Mouse (Mus musculus) lung, postnatal 0 days (tissue): ENCODE results near the gene Ubap1l. TPM values are rescaled to one million over a fixed set of nuclear protein-coding genes. Genes with fewer than 3 reads are reported as not detected.

ENCODE experiments used
- ATAC-seq: fragments of 200-750 bp; cut with Nextera tagmentation; 2 replicates; pipeline ENCODE4 v1.8.0; 2017; ENCODE audit warnings: moderate library complexity
- DNase-seq: peaks from one replicate; pipeline ENCODE4 v3.0.0-alpha.2; 2016; ENCODE audit warnings: low spot score
- H3K27ac ChIP-seq: fragments of 300-500 bp; sonication (generic); 2 replicates; pipeline ENCODE4 v1.5.1; 2014; ENCODE audit warnings: antibody characterized with exemption, mild to moderate bottlenecking, low read length, mixed read lengths
- H3K27me3 ChIP-seq: fragments of 300-500 bp; sonication (generic); replicated peaks from 2 replicates; pipeline ENCODE4 v1.6.1; 2014; ENCODE audit warnings: low read length, mixed read lengths; ENCODE audit not compliant: insufficient read depth
- H3K36me3 ChIP-seq: fragments of 300-500 bp; sonication (generic); 2 replicates; pipeline ENCODE4 v1.6.1; 2014; ENCODE audit warnings: low read length, mixed read lengths; ENCODE audit not compliant: insufficient read depth
- H3K4me1 ChIP-seq: fragments of 300-500 bp; sonication (generic); 2 replicates; pipeline ENCODE4 v1.6.1; 2014; ENCODE audit warnings: antibody characterized with exemption, low read depth, low read length, mixed read lengths; ENCODE audit not compliant: insufficient read depth
- H3K4me2 ChIP-seq: fragments of 300-500 bp; sonication (generic); replicated peaks from 2 replicates; pipeline ENCODE4 v1.6.1; 2014; ENCODE audit warnings: low read depth, mild to moderate bottlenecking, low read length, moderate library complexity, mixed read lengths
- H3K4me3 ChIP-seq: fragments of 300-500 bp; sonication (generic); 2 replicates; pipeline ENCODE4 v1.5.1; 2014; ENCODE audit warnings: low read depth, low read length
- H3K9ac ChIP-seq: fragments of 300-500 bp; sonication (generic); replicated peaks from 2 replicates; pipeline ENCODE4 v1.6.1; 2014; ENCODE audit warnings: low read depth, mild to moderate bottlenecking
- H3K9me3 ChIP-seq: fragments of 300-500 bp; sonication (generic); 2 replicates; pipeline ENCODE4 v1.6.1; 2016; ENCODE audit warnings: low read length, mixed read lengths
- CTCF ChIP-seq: IDR thresholded peaks from 2 replicates; pipeline ENCODE4 v1.5.1; 2016; ENCODE audit warnings: antibody characterized with exemption, mild to moderate bottlenecking
- EP300 ChIP-seq: IDR thresholded peaks from 2 replicates; pipeline ENCODE4 v1.6.1; 2016; ENCODE audit warnings: antibody characterized with exemption, mild to moderate bottlenecking, control low read depth
- WGBS: fragments of 180-500 bp; shearing (Covaris S2); extraction: QIAGEN DNeasy Blood & Tissue Kit; methylation state at CpG from one replicate; pipeline ENCODE4 v1.1.7; 2014; 5-methylcytosine and 5-hydroxymethylcytosine counted together
- polyA plus RNA-seq: library from polyadenylated mRNA; unstranded; fragments of >200 nt; fragmentation: Nextera tagmentation; extraction: Ambion mirVana; gene quantifications from 2 replicates; pipeline ENCODE4 v1.2.1, GENCODE M21; 2015

Ubap1l gene
- 0.33 and 0.40 TPM in 2 replicates for polyA plus RNA-seq

DNA sequence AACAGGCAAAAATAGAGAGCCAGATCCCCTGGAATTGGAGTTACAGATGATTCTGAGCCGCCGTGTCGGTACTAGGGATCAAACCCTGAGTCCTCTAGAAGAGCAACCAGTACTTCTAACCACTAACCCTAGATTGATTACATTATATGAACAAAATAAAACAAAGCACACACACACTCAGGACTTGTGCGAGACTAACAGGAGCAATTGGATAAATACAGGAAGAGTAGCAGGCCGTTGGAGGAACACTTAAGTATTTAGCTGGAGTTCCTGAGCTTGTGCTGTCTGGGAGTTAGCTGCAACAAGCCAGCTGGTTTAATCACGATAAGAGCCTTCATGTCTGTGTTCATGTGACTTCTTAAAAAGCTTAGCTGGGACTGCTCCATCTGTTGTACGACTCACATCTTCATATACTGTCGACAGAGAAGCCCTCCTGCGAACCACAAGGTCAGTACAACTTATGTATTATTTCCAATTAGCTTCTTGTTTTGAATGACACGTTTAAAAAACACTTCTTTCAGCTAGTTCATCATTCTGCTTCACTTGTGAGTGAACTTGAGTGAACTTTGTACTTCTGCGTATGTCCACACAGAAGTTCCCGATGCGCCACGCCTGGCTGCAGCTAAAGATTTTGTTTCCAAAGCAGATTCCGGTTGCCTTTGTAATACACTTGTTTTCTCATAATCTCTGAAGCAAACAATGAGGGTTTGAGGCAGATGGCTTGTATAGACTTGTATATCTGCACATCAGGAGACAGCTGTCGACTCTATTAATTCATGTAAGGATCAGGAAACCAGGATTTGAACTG is at the start of gene Ubap1l:
TSS of gene Ubap1l (plus strand) at position 401 of the 808 bp plus-strand sequence.
- DNase-seq (peak; percentile 73), ATAC-seq (peak; percentile 80)
- TF ChIP-seq CTCF, result no peak
- Histone ChIP-seq H3K9ac (no peak within 1 kb of the TSS), H3K4me2 (no peak within 1 kb of the TSS), H3K4me3 (no peak within 1 kb of the TSS), H3K4me1 (no peaks in the 10 kb centered on the region), H3K36me3 (peaks cover 44% of the 10 kb centered on the region), H3K27me3 (no peaks in the 10 kb centered on the region), H3K9me3 (no peaks in the 10 kb centered on the region), H3K27ac (no peak within 1 kb of the TSS)
- WGBS, result 71% methylated on average over 16 of the region's 16 CpGs

DNA sequence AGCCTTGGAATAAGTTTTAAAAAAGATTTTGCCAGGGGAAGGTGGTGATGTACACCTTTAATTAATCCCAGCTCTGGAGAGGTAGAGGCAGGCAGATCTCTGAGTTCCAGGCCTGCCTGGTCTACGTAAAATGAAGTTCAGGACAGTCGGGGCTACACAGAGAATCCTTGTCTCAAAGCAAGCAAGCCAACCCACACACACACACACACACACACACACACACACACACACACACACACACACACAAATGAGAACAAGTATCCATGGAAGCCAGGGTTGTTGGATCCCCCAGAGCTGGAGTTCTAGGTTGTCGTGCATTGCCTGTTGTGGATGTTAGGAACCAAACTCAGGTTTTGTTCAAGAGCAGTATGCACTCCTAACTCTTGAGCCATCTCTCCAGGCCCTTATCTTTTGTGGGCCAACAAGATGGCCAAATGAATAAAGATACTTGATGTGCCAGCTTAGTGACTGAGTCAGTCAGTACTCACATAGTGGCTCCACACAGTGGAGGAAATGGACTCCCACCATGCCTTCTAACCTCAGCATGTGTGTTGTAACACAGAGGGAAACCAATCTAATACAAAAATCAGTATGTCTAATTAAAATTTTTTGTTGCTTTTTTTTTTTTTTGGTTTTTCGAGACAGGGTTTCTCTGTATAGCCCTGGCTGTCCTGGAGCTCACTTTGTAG is 48.0 kb upstream of the Ubap1l start:
- Histone ChIP-seq H3K9me3 (no peaks in the 10 kb centered on the region), H3K36me3 (peaks cover 31% of the 10 kb centered on the region), H3K27me3 (no peaks in the 10 kb centered on the region), H3K9ac (no peak overlapping the region), H3K4me2 (no peak overlapping the region), H3K27ac (no peak overlapping the region), H3K4me3 (no peak overlapping the region), H3K4me1 (no peaks in the 10 kb centered on the region)
- 96% methylated on average over 4 of the region's 4 CpGs for WGBS
- ATAC-seq (no peak; the same call in 1 of the 2 replicates), DNase-seq (no peak)
- TF ChIP-seq CTCF, result no peak
- no peak for TF ChIP-seq EP300

DNA sequence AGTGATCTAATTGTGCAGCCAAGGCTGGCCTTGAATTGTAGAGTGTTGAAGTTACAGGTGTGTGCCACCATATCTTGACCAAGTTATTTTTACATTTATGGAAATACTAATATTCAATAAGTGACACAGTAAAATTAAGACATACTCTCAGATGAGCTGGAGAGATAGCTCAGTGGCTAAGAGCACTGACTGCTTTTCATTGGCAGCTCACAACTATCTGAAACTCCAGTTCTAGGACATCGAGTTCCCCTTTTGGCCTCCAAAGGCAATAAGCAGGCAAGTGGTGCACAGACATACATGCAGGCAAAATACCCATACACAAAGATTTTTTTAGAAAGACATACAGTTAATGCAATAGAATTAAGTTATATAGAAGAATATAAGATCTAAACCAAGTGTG is 47.0 kb upstream of the Ubap1l start:
- TF ChIP-seq EP300 (no peak), CTCF (no peak)

DNA sequence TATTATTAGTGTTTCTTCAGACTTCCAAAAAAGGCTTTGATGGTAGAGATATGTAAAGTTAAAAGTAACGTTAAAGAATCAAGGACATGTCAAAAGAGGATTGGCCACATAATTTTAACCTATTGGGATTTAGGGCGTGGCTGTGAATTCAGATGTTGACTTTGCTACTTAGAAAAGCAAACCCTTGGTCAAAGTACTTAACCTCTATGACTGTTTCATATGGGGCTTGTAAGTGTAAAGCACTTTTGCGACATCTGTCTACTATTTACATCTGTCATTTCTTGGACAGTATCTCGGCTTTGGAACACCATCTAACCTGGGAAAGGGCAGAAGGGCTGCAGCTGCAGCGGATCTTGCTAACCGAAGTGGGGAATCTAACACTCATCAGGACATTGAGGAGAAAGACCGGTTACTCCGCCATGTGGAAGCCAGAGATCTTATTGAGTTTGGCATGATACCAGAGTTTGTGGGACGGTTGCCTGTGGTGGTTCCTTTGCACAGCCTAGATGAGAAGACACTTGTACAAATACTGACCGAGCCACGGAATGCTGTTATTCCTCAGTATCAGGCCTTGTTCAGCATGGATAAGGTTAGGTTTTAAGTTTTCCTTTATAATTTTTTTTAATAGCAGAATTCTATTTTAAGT is 38.5 kb upstream of the Ubap1l start:
- peak; percentile 37 for DNase-seq

More for the DNA sequence above, 47.0 kb upstream of the Ubap1l start:
- ATAC-seq (no peak), DNase-seq (no peak)
- Histone ChIP-seq H3K9ac (no peak overlapping the region), H3K4me1 (no peaks in the 10 kb centered on the region), H3K27ac (no peak overlapping the region), H3K9me3 (no peaks in the 10 kb centered on the region), H3K27me3 (no peaks in the 10 kb centered on the region), H3K4me2 (no peak overlapping the region), H3K4me3 (no peak overlapping the region), H3K36me3 (peaks cover 30% of the 10 kb centered on the region)
- WGBS, result 97% methylated on average over 1 of the region's 1 CpGs

DNA sequence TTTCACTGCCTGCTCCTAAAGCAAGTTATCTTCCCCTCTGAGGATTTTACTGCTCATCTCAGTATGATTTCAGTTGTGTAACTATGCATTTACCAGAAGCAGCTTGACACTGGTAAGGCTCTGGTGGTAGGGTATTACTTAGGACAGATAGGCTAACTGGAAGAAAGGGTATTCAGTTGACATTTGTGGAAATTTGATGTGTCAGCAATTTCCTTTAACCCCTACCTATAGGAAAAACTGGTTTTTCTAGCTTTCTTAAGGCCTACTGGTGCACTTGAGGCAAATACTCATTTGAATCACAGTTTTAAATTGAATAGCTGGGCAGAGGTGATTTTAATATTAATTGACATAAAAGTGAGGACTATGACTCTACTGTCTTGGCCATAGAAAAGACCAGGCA is 34.9 kb upstream of the Ubap1l start:
- Histone ChIP-seq H3K4me1 (no peaks in the 10 kb centered on the region), H3K27me3 (no peaks in the 10 kb centered on the region), H3K4me2 (no peak overlapping the region), H3K9me3 (no peaks in the 10 kb centered on the region), H3K9ac (no peak overlapping the region), H3K36me3 (peaks cover 21% of the 10 kb centered on the region), H3K27ac (no peak overlapping the region), H3K4me3 (no peak overlapping the region)
- TF ChIP-seq CTCF (no peak), EP300 (no peak)
- no peak for ATAC-seq
- no peak for DNase-seq

More for the DNA sequence above, 38.5 kb upstream of the Ubap1l start:
- Histone ChIP-seq H3K27me3 (no peaks in the 10 kb centered on the region), H3K4me3 (no peak overlapping the region), H3K9me3 (no peaks in the 10 kb centered on the region), H3K9ac (no peak overlapping the region), H3K4me1 (no peaks in the 10 kb centered on the region), H3K27ac (no peak overlapping the region), H3K36me3 (peaks cover 30% of the 10 kb centered on the region), H3K4me2 (no peak overlapping the region)
- no peak for TF ChIP-seq CTCF
- TF ChIP-seq EP300, result no peak
- ATAC-seq, result no peak
- 65% methylated on average over 11 of the region's 11 CpGs for WGBS

DNA sequence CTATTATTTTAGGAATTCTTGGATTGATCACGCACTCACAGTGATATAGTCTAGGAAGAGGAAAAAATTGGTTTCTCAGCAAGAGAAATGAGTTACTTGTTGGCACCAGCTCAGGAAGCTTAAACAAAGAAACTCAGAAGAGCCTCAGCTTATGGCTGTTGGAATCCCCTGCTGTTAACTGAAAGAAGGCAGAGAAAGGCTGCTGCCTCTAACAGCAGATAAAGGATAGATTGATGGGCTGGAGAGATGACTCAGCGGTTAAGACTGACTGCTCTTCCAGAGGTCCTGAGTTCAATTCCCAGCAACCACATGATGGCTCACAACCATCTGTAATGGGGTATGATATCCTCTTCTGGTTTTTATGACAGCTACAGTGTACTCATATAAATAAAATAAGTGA is 33.5 kb upstream of the Ubap1l start:
- Histone ChIP-seq H3K9ac (no peak overlapping the region), H3K27me3 (no peaks in the 10 kb centered on the region), H3K27ac (no peak overlapping the region), H3K4me2 (no peak overlapping the region), H3K4me3 (no peak overlapping the region), H3K36me3 (peaks cover 21% of the 10 kb centered on the region), H3K9me3 (no peaks in the 10 kb centered on the region), H3K4me1 (no peaks in the 10 kb centered on the region)
- TF ChIP-seq CTCF (no peak), EP300 (no peak)
- DNase-seq (no peak), ATAC-seq (no peak)
- 91% methylated on average over 2 of the region's 2 CpGs for WGBS
